Mouse (Mus musculus) liver, embryonic 12.5 days (tissue): ENCODE results near the gene Thrap3. TPM values are rescaled to one million over a fixed set of nuclear protein-coding genes. Genes with fewer than 3 reads are reported as not detected.

Experiments
- ATAC-seq: fragments of 200-750 bp; cut with Nextera tagmentation; 2 replicates; pipeline ENCODE4 v1.8.0; 2017; ENCODE audit warnings: moderate number of reproducible peaks, mild to moderate bottlenecking, moderate library complexity
- H3K27ac ChIP-seq: fragments of 300-500 bp; sonication (generic); 2 replicates; pipeline ENCODE4 v1.5.1; 2016; ENCODE audit warnings: mild to moderate bottlenecking
- H3K27me3 ChIP-seq: fragments of 300-500 bp; sonication (generic); replicated peaks from 2 replicates; pipeline ENCODE4 v1.6.1; 2016; ENCODE audit warnings: mild to moderate bottlenecking, moderate library complexity
- H3K36me3 ChIP-seq: fragments of 300-500 bp; sonication (generic); 2 replicates; pipeline ENCODE4 v1.6.1; 2016; ENCODE audit warnings: mild to moderate bottlenecking, moderate library complexity
- H3K4me1 ChIP-seq: fragments of 300-500 bp; sonication (generic); 2 replicates; pipeline ENCODE4 v1.6.1; 2016
- H3K4me2 ChIP-seq: fragments of 300-500 bp; sonication (generic); 2 replicates; pipeline ENCODE4 v1.6.1; 2016; ENCODE audit warnings: mild to moderate bottlenecking, moderate library complexity
- H3K4me3 ChIP-seq: fragments of 300-500 bp; sonication (generic); 2 replicates; pipeline ENCODE4 v1.5.1; 2016; ENCODE audit warnings: mild to moderate bottlenecking, moderate library complexity
- H3K9ac ChIP-seq: fragments of 300-500 bp; sonication (generic); 2 replicates; pipeline ENCODE4 v1.6.1; 2016; ENCODE audit warnings: mild to moderate bottlenecking, moderate library complexity
- H3K9me3 ChIP-seq: fragments of 300-500 bp; sonication (generic); replicated peaks from 2 replicates; pipeline ENCODE4 v1.6.1; 2016; ENCODE audit warnings: mild to moderate bottlenecking, moderate library complexity
- WGBS: fragments of 180-500 bp; shearing (Covaris S2); methylation state at CpG from one replicate; pipeline ENCODE4 v1.1.7; 2016; ENCODE audit not compliant: insufficient replicate concordance; 5-methylcytosine and 5-hydroxymethylcytosine counted together
- polyA plus RNA-seq: library from polyadenylated mRNA; unstranded; fragments of >200 nt; fragmentation: Nextera tagmentation; extraction: Ambion mirVana; gene quantifications from 2 replicates; pipeline ENCODE4 v1.2.1, GENCODE M21; 2016

The Thrap3 gene
- polyA plus RNA-seq, 1 experiment from 2014 or later: 162 TPM

GRCm38 (mm10) chr4:126161986-126162385 is 40.6 kb downstream of the Thrap3 start:
- peaks cover 31% of the 10 kb centered on the region for H3K4me1 ChIP-seq
- ATAC-seq: no peak
- H3K4me3 ChIP-seq: peak overlapping the region; percentile 66
- peaks cover 27% of the 10 kb centered on the region for H3K36me3 ChIP-seq
- no peak overlapping the region for H3K27ac ChIP-seq
- peak overlapping the region; percentile 99 for H3K4me2 ChIP-seq
- no peaks in the 10 kb centered on the region for H3K9me3 ChIP-seq
- 71% methylated on average over 9 of the region's 9 CpGs for WGBS
- no peak overlapping the region for H3K9ac ChIP-seq
- peaks cover 6% of the 10 kb centered on the region; the same call in 1 of the 2 replicates for H3K27me3 ChIP-seq

DNA sequence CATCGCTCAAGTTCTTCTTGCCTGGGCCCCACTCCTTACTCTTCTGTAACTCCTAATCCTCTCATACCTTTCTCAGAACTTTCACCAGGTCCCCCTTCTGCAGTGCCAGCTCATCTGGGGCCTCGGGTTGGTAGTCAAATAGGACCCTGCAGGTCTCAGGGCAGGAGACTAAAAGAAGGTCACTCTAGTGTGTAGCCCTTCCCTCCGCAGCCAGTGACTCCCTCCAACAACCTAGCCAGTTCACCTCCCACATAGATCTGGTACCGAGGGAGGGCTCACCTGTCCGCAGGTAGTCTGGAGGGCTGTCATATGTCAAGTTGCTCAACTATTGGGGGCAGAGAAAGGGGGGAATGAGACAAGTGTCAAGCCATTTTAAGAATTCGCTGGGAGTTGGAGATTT is 41.1 kb downstream of the Thrap3 start:
- Histone ChIP-seq H3K9ac (no peak overlapping the region), H3K4me2 (no peak overlapping the region), H3K4me1 (peaks cover 28% of the 10 kb centered on the region), H3K36me3 (peaks cover 24% of the 10 kb centered on the region), H3K9me3 (no peaks in the 10 kb centered on the region), H3K27me3 (peaks cover 6% of the 10 kb centered on the region; the same call in 1 of the 2 replicates), H3K27ac (no peak overlapping the region), H3K4me3 (no peak overlapping the region)
- WGBS: 81% methylated on average over 6 of the region's 6 CpGs
- no peak for ATAC-seq

- no peak for ATAC-seq
- H3K9ac ChIP-seq: no peak overlapping the region
These were observed 41.6 kb downstream of the Thrap3 start for GRCm38 (mm10) chr4:126160981-126161380.

GRCm38 (mm10) chr4:126159455-126159854 is 43.1 kb downstream of the Thrap3 start:
- no peak for ATAC-seq
- Histone ChIP-seq H3K9me3 (no peaks in the 10 kb centered on the region), H3K27me3 (peaks cover 6% of the 10 kb centered on the region; the same call in 1 of the 2 replicates), H3K4me1 (peaks cover 44% of the 10 kb centered on the region), H3K36me3 (peaks cover 10% of the 10 kb centered on the region; the same call in 1 of the 2 replicates), H3K4me3 (no peak overlapping the region), H3K27ac (no peak overlapping the region), H3K4me2 (no peak overlapping the region), H3K9ac (no peak overlapping the region)
- 73% methylated on average over 8 of the region's 8 CpGs for WGBS

More at GRCm38 (mm10) chr4:126160981-126161380, 41.6 kb downstream of the Thrap3 start:
- peaks cover 21% of the 10 kb centered on the region for H3K36me3 ChIP-seq
- WGBS: 77% methylated on average over 8 of the region's 8 CpGs
- peaks cover 6% of the 10 kb centered on the region; the same call in 1 of the 2 replicates for H3K27me3 ChIP-seq
- H3K4me1 ChIP-seq: peaks cover 33% of the 10 kb centered on the region
- H3K27ac ChIP-seq: no peak overlapping the region
- H3K4me3 ChIP-seq: no peak overlapping the region
- H3K9me3 ChIP-seq: no peaks in the 10 kb centered on the region
- H3K4me2 ChIP-seq: no peak overlapping the region

GRCm38 (mm10) chr4:126157562-126157961 is 45.0 kb downstream of the Thrap3 start:
- no peak overlapping the region for H3K27ac ChIP-seq
- H3K9ac ChIP-seq: no peak overlapping the region
- H3K4me1 ChIP-seq: peaks cover 30% of the 10 kb centered on the region
- H3K36me3 ChIP-seq: 0 out of 2 replicates have a peak, but pooled peaks cover 5% of the 10 kb centered on the region
- no peaks in the 10 kb centered on the region for H3K9me3 ChIP-seq
- peaks cover 6% of the 10 kb centered on the region for H3K27me3 ChIP-seq
- 81% methylated on average over 6 of the region's 6 CpGs for WGBS
- ATAC-seq: no peak
- H3K4me2 ChIP-seq: no peak overlapping the region
- H3K4me3 ChIP-seq: no peak overlapping the region

DNA sequence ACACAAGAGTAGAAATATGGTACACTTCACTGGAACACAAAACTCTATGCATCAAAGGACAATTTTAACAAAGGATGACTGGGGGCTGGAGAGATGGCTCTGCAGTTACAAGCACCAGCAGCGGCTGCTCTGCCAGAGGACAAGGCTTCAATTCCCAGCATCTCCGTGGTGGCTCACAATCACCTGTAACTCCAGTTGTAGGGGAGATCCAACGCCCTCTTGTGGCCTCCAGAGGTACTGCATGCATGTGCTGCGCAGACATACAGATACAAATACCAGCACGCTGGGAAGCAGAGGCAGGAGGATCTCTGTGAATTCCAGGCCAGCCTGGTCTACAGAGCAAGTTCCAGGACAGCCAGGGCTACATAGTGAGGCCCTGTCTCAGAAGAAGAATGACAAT is 45.9 kb downstream of the Thrap3 start:
- peaks cover 5% of the 10 kb centered on the region; the same call in 1 of the 2 replicates for H3K36me3 ChIP-seq
- ATAC-seq: no peak
- H3K27ac ChIP-seq: peak overlapping the region; percentile 71
- no peak overlapping the region for H3K4me3 ChIP-seq
- H3K9me3 ChIP-seq: no peaks in the 10 kb centered on the region
- peaks cover 22% of the 10 kb centered on the region for H3K4me1 ChIP-seq
- 54% methylated on average over 5 of the region's 5 CpGs for WGBS
- no peak overlapping the region for H3K4me2 ChIP-seq
- H3K27me3 ChIP-seq: peaks cover 9% of the 10 kb centered on the region
- H3K9ac ChIP-seq: no peak overlapping the region

DNA sequence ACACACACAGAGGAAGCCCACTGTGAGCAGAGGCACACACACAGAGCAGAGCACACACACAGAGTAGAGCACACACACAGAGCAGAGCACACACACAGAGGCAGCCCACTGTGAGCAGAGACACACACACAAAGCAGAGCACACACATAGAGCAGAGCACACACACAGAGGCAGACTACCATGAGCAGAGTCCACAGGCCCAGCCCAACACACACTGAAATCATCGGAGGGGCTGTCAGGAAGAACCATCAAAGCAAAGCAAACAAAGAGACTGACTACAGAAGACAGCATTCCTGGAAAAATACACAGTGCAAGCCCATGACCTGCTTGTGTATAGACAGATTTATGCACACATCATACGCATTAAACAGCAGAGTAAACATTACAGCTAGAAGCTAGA is 46.7 kb downstream of the Thrap3 start:
- Histone ChIP-seq H3K4me1 (peaks cover 28% of the 10 kb centered on the region), H3K27me3 (peaks cover 16% of the 10 kb centered on the region), H3K9me3 (no peaks in the 10 kb centered on the region), H3K27ac (peak overlapping the region; percentile 71), H3K36me3 (peaks cover 5% of the 10 kb centered on the region; the same call in 1 of the 2 replicates), H3K4me2 (no peak overlapping the region), H3K9ac (no peak overlapping the region; the same call in 1 of the 2 replicates), H3K4me3 (no peak overlapping the region)
- WGBS: 69% methylated on average over 2 of the region's 2 CpGs
- ATAC-seq: peak; percentile 58

DNA sequence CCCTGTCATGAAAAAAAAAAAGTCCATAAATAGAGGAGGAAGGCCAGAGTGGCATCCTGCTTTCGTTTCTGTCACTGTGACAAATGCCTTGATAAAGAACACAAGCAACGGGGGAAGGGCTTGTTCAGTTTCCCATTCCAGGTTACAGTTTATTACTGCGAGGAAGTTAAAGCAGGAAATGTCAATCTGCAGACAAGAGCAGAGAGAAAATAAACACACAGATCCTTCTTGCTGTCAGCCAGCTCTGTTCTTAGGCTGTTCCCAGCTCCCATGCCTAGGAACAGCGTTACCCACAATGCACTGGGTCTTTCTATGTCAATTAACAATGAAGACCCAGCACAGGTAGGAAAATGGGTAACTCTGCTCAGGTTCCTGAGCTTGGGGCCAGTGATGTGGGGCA is 47.4 kb downstream of the Thrap3 start:
- Histone ChIP-seq H3K9ac (no peak overlapping the region; the same call in 1 of the 2 replicates), H3K27me3 (peaks cover 23% of the 10 kb centered on the region), H3K9me3 (no peaks in the 10 kb centered on the region), H3K4me3 (no peak overlapping the region), H3K36me3 (peaks cover 5% of the 10 kb centered on the region; the same call in 1 of the 2 replicates), H3K4me1 (peaks cover 35% of the 10 kb centered on the region), H3K27ac (peak overlapping the region; percentile 71), H3K4me2 (no peak overlapping the region)
- no peak for ATAC-seq
- 20% methylated on average over 4 of the region's 4 CpGs for WGBS

DNA sequence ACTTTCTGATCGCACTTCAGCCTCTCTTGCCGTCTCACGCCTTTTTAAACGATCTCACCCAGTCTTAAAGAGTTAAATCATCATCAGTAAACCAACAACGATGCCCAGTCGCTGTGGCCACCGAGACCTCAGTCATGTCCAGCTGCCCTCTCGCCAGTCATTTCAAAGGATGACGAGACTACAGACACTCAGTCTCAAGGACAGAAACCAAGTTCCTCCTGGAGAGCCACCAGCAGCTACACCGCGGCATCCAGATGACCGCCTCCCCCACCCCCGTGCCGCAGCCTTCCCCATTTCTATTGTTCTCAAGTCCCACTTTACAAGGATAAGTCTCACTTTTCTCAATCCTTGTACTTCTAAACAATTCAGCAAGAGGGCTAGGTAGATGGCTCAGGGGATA is 49.7 kb downstream of the Thrap3 start:
- Histone ChIP-seq H3K9me3 (no peaks in the 10 kb centered on the region), H3K27ac (no peak overlapping the region), H3K9ac (no peak overlapping the region), H3K4me2 (no peak overlapping the region), H3K4me1 (peaks cover 58% of the 10 kb centered on the region), H3K27me3 (peaks cover 46% of the 10 kb centered on the region), H3K4me3 (no peak overlapping the region), H3K36me3 (peaks cover 5% of the 10 kb centered on the region; the same call in 1 of the 2 replicates)
- 29% methylated on average over 14 of the region's 14 CpGs for WGBS
- ATAC-seq: no peak

DNA sequence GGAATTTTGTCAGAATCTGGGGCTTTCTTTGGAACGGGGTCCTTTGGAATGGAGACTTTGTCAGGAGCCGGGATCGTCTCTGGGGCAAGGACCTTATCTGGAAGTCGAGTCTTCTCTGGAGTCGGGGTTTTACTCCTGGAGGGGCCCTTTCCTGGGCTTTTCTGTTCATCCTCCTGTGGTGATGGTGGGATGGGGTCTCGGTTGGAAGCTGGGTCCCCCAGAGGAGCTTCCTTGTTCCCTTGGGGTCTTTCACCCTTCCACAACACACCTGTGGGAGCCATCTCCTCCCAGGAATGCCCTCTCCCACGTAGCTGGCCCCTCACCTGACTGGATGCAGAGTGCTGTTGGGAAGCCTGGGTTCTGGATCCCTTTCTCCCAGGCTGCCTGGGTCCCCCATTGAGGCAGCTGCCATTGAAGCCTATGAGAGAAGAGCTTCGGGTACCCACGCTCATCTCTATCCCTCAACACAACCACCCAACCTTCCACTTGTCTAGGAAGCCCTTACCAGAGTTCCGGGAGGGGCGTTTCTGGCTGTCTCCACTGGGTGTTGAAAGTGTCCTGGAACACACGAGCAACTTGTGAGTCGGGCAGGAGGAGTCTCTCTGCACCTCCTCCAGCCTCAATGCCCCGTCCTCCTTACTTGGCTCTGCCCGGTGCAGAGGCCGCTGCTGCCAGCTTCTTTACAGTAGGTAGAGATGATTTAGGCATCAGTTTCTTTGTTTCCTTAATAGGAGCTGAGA is 50.7 kb downstream of the Thrap3 start:
- Histone ChIP-seq H3K9ac (no peak overlapping the region), H3K4me1 (peaks cover 59% of the 10 kb centered on the region), H3K27ac (no peak overlapping the region), H3K36me3 (peaks cover 5% of the 10 kb centered on the region; the same call in 1 of the 2 replicates), H3K27me3 (peaks cover 56% of the 10 kb centered on the region), H3K4me2 (no peak overlapping the region), H3K4me3 (no peak overlapping the region), H3K9me3 (no peaks in the 10 kb centered on the region)
- no peak for ATAC-seq
- 70% methylated on average over 16 of the region's 16 CpGs for WGBS

- 0 out of 2 replicates have a peak overlapping the region, but pooled peaks have one; percentile 17 for H3K4me2 ChIP-seq
- no peak overlapping the region for H3K4me3 ChIP-seq
- no peaks in the 10 kb centered on the region; the same call in 1 of the 2 replicates for H3K36me3 ChIP-seq
- H3K27ac ChIP-seq: peak overlapping the region; percentile 41; the same call in 1 of the 2 replicates
- H3K4me1 ChIP-seq: peaks cover 53% of the 10 kb centered on the region
- peaks cover 64% of the 10 kb centered on the region for H3K27me3 ChIP-seq
- no peak for ATAC-seq
- no peak overlapping the region for H3K9ac ChIP-seq
- no peaks in the 10 kb centered on the region for H3K9me3 ChIP-seq
- WGBS: 71% methylated on average over 6 of the region's 6 CpGs
These were observed 51.6 kb downstream of the Thrap3 start for GRCm38 (mm10) chr4:126150949-126151320.

DNA sequence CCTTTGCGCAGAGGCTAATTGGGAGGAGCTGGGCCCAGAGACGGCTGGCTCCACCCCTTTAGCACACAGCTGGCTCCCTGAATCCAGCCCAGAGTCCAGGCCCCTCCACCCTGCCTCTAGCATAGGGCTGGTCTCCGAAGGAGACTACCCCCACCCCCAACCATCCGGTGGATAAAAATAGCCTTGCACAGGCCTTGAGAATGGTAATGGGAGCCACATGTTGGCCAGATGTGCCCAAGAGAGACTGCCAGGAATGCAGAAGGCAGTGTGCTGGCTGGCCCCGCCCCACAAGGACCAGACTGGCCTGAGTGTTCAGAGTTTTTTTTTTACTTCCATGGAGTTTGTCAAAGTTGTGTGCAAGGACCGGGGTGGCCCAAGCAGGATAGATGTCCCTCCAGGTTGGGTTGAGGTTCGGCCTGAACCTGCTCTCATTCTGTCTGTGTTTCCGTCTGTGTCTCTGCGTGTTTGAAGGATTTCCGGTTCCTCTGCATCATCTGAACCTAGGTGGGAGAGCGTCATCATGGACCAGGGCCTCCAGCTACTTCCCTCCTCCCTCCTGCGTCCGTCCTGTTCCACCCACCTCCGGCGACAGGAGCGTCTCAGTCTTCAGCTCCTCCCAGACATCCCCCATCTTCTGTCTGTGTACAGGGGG is 52.1 kb downstream of the Thrap3 start:
- Histone ChIP-seq H3K9me3 (no peaks in the 10 kb centered on the region), H3K4me2 (peak overlapping the region; percentile 70; the same call in 1 of the 2 replicates), H3K36me3 (no peaks in the 10 kb centered on the region; the same call in 1 of the 2 replicates), H3K27ac (peak overlapping the region; percentile 41; the same call in 1 of the 2 replicates), H3K27me3 (peaks cover 69% of the 10 kb centered on the region), H3K4me3 (no peak overlapping the region), H3K9ac (no peak overlapping the region), H3K4me1 (peaks cover 51% of the 10 kb centered on the region)
- ATAC-seq: peak; percentile 31
- WGBS: 31% methylated on average over 16 of the region's 16 CpGs
